Mouse (Mus musculus) kidney, adult 11 months (tissue): ENCODE results near the gene Aco2.

ENCODE experiments used
- DNase-seq: peaks from one replicate; pipeline ENCODE4 v3.0.0; 2022

Gene Aco2

DNA sequence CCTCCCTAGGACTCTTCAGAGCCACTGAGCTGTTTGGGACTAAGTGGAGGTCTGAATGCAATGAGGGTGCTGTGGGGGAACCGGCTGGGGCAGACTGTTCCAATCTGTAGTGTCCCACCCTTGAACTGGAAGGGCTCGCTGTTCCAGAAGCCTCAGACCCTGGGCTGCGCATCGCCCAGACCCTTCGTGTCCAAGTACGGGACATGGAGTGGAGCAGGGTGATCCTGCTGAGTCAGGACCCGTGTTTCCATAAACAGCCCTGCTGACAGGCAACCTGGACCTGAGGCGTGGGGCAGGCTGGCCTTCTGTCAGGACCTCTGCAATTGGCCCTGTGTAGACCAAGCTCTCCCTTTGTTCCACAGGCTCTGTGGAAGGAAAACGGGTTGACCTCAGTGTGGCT lies 25.4 kb upstream of the Aco2 start:
- DNase-seq, result no peak

DNA sequence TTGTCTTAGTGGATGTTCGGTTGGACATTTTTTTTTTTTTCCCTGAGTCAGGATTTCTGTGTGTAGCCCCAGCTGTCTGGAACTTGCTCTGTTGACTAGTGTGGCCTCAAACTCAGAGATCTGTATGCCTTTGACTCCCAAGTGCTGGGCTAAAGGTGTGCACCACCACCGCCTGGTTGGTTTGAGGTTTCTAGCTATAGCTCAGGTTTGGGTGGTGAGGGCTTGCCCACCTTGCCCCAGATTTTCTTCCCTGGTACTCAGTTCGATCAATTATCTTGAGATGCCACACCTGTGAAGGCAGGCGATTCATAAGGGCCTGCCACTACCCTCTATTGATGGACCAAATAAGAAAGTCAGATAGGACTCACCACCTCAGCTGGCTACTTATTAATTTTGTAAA lies 24.9 kb upstream of the Aco2 start:
- DNase-seq, result no peak

DNA sequence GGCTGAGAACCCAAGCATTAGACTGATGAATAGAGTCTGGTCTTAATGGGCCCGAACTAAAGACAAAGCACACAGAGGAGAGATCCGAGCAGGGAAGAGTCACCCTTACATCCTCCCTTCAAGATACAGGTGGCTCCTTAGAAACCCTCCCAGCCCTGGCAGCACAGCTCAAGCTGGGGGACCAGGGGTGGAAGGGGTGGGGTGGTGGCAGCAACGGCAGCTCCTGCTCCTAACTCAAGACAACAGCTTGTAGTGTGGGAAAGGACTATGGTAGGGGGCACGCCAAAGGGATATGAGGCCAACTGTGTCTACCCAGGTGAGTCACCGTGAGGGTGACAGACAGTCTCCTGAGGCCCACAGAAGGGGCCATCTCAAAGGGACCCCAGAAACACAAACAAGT lies 24.2 kb upstream of the Aco2 start:
- no peak for DNase-seq

DNA sequence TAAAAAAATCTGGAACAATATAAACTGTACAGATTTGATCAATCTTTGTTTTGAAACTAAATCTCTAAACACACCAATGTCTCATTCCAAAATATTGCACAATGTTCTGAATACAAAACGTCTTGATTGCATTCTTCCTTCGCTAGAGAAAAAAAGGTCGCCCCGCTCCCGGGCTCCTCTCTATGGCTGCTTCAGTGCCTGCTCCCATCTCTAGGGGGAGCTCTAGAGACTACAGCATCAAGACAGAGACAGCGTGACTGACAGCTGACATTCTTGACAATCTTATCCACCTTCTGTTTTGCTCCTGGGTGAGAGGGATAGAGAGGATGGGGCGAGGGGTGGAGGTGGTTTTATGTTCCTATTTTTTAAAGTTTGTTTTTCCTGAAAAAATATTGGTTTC lies 23.8 kb upstream of the Aco2 start:
- DNase-seq, result peak; percentile 62

DNA sequence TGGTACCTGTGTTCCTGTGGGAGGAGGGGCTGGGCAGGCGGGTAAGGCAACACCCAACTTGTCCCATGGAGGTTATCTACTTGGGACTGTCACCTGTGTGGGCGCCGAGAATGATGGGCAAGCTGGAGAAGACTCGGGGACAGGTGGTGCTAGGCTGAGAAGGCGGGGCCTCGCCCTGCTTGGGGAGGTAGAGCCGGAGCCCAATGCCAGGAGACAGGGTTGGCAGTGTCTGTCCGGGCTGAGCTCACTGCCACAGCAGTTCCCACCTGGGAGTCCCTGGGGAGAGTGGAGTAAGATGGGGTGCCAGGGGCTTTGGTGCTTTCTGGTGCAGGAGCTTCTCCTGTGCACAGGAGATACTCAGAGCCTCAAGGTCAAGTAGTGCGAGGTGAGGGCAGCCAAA lies 23.0 kb upstream of the Aco2 start:
- no peak for DNase-seq

DNA sequence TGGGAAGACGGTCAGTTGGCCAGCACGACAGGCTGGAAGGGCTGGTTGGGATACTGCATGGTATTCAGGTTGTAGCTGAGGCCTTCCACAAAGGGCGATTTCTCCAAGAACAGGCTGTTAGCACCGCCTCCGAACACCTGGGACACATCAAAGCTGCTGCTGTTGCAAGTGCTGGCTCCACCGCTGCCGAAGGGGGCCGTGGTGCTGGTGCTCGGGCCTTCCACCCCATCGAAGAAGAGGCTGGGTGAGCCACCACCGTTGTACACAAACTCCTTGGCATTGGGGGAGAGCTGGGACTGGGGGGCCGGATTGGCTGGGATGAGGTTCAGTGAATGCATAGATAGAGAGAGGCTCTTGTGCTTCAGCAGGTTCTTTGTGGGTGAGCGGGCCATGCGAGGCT lies 21.4 kb upstream of the Aco2 start:
- no peak for DNase-seq

DNA sequence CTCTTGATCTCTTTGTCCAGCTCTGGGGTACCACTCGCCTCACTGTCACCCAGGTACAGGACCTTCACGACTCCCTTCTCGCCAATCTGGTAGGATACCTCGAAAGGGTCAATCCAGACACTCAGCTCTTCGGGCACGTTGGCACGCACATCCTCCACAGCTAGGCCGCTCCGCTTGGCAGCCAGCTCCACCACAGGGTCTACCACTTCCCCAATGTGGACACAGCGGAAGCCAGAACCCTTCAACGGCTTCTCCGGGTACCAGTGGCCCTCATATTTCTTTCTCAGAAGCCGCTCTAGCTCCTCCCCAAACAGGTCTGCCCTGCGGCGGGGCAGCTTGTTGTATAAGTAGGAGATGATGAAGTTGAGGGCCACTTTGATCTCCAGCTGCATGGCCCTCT lies 20.7 kb upstream of the Aco2 start:
- DNase-seq, result no peak

DNA sequence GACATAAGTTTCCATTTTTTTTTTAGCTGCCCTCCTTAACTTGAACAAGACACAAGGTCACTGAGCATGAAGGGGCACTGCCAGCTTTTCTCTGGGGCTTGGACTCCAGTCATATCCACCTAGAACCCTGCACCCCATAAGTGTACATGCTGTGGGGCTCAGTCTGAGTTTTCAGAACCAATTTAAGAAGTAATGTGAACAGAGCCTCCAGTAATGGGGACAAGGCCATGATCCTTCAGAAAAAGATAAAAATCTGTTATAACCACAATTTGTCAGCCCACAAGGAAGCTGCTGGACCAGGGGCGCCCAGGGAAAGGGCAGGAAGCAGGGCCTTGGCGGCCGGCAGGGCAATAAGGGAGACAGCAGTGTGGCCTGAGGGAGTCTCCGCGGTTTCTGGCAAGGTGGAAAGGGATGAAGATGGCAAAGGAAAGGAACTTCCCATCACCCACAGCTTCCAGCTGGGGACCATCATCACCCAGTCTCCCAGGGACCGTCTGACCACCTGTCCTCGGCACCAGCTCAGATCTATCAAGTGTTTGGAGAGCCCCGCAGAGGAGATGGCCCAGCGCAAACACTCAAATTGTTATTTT lies 19.6 kb upstream of the Aco2 start:
- DNase-seq, result no peak

DNA sequence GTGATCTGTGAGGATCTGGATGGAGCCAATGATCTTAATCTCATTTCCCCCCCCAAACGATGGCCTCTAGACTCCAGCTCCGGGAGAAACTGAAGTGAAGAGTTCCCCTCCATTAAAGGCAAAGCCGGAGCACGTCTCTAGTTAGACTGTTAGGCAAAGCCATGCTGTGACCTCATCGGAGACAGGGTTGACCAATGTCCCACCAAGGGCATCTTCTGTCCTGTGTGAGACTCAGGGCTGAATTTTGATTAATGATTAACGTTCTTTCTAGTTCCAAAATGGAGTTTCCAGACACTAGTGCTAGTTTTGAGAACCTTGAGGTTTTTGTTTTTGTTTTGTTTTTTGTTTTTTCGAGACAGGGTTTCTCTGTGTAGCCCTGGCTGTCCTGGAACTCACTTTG lies 19.0 kb upstream of the Aco2 start:
- peak; percentile 59 for DNase-seq

DNA sequence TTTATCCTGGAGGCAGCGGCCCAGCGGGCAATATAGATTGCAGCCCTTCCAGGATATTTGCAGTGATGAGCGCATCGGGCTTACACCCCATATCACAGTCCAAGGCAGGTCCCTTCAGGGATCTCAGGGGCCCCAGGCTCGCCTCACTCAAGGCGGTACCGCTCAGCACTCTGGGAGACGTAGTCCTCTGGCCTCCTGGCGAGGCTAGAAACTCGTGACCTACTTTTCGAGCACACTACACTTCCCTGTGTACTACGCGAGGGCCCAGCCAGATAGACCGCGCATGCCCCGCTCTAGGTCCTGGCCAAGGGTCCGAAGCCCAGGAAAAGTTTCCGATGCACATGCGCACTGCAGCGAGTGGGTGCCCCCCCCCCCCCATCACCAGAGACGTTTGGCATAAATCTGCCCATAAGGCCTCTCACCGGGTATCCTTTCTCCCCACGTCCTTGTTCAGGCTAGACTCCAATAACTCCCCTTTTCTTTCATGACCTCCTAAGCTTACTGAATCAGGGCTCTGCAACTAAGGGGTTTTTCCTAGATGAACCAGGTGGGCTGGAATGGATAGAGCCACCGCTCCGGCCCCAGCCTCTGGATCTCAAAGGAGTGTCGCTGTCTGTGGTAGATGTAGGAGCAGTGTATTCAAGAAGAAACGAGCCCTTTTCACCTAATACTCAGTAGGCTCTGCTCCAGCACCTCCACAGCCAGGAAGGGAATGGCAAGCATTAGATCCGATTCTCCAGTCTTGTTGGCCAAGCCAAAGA lies 15.9 kb upstream of the Aco2 start:
- DNase-seq, result peak; percentile 92

DNA sequence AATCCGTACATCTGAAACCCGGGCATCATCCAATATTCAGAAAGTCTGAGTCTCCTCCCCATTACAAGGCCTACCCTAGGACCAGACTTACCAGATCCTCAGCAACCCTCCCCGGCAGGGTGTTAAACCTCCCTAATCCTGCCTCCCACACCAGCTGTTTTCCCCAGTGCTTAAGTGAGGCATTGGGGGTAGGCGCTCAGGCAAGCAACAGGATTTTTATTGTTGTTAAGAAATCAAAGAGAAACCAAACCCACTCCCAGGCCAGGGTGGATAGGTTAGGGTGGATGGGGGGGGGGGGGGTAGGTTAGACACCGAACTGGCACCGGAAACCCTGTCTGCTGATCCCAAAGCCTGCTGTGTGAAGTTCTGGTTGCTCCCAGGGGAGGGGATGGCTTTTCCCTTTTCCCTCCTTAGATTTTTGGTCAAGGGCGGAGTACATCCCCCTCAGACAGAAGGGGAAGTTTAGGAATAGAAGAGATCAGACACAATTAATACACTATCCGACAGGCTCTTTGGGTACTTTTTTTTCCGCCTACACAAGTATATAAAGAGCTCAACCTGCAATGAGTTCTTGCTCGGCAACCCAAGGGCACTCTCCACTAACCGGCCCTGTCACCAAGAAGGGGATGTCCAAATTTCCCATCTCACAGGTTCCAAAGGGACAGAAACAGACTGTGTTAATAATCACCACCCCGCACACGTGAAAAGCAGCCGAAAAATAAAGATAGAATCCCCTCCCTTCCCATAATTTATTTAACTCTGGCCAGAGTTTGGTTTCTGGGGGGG lies 15.0 kb upstream of the Aco2 start:
- DNase-seq, result no peak

DNA sequence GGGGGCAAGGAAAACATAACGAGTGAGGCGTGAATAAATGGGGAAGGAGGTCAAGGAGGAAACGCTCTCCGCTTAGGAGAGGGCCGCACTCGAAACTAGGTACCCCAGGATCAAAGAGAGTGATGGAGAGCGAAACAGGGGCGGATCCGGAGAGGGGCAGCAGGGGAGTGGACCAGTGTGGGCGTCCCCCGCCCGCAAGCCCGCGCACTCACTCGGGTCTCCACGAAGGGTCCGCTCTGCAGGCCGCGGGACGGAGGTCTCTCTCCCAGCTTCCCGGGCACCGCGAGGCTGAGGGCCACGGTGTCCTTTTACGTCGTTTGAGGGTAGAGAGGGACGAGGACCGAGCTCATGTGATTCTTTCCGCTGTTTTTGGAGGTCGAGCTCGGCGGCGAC lies 14.4 kb upstream of the Aco2 start:
- no peak for DNase-seq

DNA sequence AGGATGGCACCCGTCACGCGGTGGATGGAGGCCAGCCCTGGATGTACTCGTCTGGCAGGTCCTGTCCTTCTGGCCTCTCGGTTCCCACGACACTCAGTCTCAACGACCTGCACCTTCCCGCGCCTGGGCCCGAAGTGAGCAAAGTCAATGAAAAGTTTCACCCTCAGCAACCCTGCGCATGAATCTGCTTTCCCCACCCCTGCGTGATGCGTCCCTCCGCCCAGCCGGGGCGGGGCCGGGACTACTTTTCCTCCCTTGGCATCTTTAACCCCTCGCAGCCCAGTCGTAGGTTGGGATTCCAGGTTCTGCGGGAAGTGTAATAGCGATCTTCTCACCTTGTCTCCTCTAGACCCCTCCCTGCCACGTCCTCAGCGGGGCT lies 14.0 kb upstream of the Aco2 start:
- peak; percentile 92 for DNase-seq

DNA sequence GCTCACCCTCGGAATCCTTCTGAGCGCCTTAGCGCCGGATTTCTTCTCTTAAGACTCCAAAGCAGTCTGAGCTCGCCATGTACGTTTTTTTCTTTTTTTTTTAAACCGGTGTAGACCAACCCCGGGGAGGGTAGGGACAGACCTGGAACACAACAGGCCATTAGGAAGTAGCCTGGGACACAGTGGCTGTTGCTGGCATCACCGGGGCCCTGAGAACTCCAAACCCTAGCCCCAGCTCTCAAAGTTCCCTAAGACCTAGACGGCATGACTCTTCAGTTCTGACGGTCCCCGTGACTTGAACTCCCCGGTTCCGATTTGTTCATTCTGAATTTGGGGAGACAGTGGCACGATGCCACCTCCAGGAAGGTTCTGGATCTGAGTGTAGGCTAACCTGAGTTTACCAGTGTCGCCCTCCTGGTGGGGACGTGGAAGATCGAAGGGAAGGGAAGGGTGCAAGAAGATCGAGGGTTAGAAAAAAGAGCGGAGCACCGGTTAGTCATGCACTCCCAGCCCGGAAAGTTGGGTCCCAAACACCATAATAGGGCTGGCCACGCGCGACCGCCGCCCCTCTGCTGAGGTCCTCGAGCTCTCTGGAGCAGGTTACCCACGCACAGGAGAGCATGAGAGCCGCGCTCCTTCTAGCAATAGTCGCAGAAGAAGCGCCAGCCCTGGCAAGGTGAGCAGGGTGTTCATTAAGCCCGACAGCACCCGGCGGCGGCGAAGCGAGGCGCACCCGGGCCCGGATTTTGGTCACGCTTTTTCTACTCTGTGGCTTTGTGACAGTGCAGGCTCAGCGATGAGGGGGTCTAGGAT lies 13.4 kb upstream of the Aco2 start, which contains the start of gene Tob2:
Tob2 (minus strand) TSS at position 280 of the 813 bp plus-strand sequence.
- DNase-seq, result peak; percentile 76

DNA sequence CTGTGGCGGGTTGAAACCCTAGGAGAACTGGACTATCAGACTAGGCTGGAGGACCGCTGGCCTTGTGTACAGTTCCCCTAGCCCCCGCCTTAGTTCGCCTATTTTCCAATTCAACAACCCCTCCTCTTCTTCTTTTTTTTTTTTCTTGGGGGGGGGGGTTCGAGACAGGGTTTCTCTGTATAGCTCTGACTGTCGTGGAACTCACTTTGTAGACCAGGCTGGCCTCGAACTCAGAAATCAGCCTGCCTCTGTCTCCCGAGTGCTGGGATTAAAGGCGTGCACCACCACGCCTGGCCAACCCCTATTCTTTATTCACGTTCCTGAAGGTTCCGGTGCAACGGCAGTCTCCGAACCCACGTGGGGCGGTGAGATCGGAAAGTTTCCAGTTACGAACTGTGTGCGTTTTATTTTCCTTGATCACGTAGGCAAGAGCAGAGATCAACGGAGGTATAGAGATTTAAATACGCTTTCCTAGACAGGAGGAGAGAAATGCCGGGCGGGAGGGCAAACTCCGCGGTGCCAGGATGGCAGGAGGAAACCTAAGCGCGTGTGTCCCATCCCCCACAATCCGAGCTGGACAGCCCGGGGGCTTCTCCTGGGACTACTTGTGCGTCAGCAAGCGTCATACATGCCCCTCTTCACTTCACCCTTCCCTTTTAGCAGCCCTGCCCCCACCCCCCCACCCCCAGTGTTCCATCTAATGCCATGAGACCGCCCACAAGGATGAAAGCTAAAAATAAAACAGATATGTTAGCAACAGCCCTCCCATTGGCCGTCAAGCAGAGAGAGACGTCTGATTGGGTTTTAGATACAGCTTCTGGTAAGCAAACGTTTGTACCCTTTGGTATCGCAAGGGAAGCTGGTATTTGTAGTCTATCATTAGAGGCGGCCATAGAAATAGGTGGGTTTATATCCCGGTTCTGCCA lies 12.5 kb upstream of the Aco2 start:
- DNase-seq, result peak; percentile 95

DNA sequence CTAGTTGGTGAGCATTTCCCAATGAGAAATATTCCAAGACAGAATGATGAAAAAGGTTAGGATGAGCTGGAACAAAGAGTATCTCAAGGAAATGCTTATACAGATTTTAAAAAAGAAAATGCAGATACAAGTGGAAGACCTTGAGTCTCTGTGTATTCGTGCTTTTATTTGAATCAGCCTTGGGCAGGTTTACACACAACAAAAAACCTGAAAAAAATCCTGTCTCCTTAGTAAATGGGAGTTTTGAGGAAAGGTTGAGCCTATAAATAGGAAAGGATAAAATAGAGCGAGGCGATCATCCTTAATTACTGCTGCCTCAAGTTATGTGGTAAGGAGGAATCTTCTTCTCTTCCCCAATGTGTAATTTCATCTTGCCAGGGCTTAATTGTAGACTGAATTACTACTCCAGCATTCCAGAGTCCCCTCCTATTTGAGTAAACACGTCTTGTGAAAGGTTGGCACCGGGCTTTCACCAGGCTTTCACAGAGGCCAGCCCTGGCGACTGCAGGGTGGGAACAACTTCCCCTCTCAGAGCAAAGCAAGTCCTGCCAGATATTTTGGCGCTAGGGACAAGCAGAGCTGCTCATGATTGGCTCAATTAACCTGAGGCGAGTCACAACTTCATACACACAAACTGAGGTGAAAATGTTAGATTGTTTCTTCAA lies 11.5 kb upstream of the Aco2 start:
- no peak for DNase-seq

DNA sequence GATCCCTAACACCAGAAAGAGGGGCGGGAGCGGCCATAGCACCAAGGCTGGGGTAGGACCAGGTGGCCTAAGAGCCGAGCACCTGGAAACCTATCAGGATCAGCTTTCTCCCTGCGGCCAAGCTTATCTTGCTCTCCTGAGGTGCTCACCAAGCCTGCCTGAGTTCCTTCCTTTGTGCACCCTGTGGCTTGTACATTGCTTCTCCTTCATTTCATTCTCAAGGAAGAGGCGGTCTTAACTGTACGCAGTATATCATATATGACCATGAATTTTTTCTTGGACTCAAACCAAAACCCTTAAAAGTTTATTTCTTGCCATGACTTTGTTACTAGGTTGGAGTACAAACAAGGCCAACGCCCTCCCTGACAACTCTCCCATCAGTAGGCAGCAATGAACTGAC lies 7.9 kb upstream of the Aco2 start:
- DNase-seq, result no peak

DNA sequence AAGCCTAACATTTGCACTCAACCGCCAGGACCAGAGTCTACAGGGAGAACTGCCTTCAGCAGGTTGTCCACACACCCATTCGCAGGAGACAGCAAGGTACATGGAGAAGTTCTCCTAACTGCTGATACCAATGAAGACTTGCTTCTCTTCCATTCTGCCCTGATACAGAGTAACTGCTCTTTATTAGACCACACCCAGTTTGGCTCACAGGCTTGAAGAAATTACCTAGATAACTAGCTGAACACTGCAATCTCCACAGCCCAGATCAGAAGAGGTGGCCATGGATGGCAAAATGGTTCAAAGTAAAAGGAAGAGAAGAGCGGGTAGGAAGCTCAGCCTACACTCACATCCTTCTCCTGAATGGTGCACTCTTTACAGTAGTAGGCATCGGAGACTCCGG lies 2.1 kb upstream of the Aco2 start:
- no peak for DNase-seq

DNA sequence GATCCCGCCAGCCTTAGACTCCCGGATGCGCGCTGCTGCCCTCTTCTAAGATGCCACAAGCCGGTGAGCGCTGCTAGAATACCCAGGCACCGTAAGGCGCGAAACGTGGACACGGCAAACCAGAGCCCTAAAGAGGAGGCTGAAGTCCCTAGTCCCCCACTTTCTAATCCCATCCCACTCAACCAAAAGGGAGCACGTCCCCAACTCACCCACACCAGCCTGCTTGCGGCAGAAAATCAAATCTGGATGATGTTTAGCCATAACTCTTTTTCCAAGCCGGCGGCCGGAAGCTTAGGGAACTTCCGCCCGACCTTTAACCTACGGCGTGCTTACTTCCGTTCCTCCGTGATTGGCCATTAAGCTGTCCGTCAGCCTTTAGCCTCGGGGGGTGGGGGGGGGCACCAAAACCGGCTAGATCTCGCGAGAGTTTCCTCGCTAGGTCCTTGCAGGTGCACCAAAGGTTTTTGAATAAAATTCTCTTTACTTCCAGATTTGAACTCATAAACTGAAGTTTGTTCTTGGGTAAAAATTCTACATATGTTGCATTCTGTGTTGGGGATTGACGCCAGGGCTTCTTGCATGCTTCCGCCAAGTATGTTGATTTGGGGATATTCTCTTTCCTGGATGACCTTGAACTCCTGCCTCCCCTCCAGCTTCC lies 376 bp upstream of the Aco2 start, which contains the start of gene Phf5a:
Phf5a (minus strand) TSS at position 308 of the 658 bp plus-strand sequence.
- peak; percentile 86 for DNase-seq

DNA sequence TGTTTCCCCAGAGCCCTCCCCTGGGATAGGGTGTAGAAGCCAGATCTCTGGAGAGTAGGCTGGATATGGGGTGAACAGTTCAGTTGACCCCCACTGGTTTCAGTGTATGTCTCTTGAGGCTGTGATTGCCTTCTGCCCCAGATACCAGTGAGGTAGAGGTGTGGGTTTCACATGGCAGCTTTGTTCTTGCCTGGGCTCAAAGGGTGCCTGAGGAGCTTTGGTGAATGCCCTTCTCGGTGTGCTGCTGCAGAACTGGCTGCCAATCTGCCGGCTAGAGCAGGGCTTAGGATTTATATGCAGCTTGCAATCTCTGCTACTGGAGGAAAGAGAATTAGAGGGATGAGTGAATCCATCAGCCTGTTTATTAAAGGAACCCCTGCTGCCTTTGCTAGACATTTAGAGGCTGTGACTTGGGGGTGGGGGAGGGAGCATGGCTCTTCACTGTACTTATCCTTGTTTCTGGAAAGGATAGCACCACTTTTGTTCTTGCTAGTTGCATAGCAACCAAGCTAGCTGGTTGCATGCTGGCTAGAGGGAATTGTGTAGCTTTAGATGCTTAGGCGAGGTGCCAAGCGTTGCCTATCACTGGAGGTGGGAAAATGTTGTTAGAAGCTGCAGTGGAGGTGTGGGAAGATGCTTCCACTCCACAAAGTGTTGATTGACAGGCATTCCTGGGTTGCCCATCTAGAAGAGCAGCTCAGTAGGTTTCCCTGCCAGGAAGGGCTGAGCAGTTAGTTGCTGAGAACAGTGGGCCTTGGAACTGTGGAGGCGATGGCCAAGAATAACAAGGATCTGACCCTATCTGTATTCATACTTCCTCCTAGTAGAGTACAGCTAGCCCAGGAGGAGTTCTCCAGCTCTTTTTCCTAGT lies 7.7 kb downstream of the Aco2 start:
- no peak for DNase-seq
